In genomic region chr1:184928382-184928781, GRCm38 (mm10) we compare ENCODE assay signal across 16 mouse cellular contexts.
"Had no signal": no experiment of that assay in that cellular context is flagged by ENCODE, and none has a peak within 500 bp of the region (broad histone marks: within the 10 kb centered on the region; RNA-seq: fewer than 3 reads in every experiment).

No protein-coding gene starts in this region.

- H3K4me3 ChIP-seq: intestine, embryonic 15.5 days; left cerebral cortex, adult 2 months; limb, embryonic 15.5 days; midbrain, embryonic 12.5 days; neural tube, embryonic 13.5 days had no signal

- DNase-seq: kidney, adult 18-20 months; kidney, postnatal 10 days; lung, embryonic 14.5 days; lung, postnatal 10 days; lung, postnatal 4 days; right cerebral cortex, adult 18-20 months; right cerebral cortex, postnatal 25 days; thymus, adult 18-20 months; thymus, postnatal 14 days had no signal

- H3K27me3 ChIP-seq: intestine, embryonic 15.5 days; limb, embryonic 15.5 days; megakaryocyte, embryonic 14.5 days; midbrain, embryonic 12.5 days; neural tube, embryonic 13.5 days had no signal

- H3K27ac ChIP-seq: intestine, embryonic 15.5 days; left cerebral cortex, adult 2 months; limb, embryonic 15.5 days; midbrain, embryonic 12.5 days; neural tube, embryonic 13.5 days had no signal

- H3K9ac ChIP-seq: intestine, embryonic 15.5 days; limb, embryonic 15.5 days; lung, embryonic 14.5 days; midbrain, embryonic 12.5 days; neural tube, embryonic 13.5 days had no signal

- H3K4me1 ChIP-seq: intestine, embryonic 15.5 days; limb, embryonic 15.5 days; midbrain, embryonic 12.5 days; neural tube, embryonic 13.5 days had no signal

- H3K36me3 ChIP-seq: intestine, embryonic 15.5 days had no signal

- H3K9me3 ChIP-seq: intestine, embryonic 15.5 days; limb, embryonic 15.5 days; megakaryocyte, embryonic 14.5 days; midbrain, embryonic 12.5 days; neural tube, embryonic 13.5 days had no signal

- ATAC-seq: intestine, embryonic 15.5 days; midbrain, embryonic 16.5 days had no signal

- H3K4me2 ChIP-seq: intestine, embryonic 15.5 days; limb, embryonic 15.5 days; lung, embryonic 14.5 days; midbrain, embryonic 12.5 days; neural tube, embryonic 13.5 days had no signal
